Mouse (Mus musculus): ENCODE measurements around the gene Lmx1a. TPM values are rescaled to one million over a fixed set of nuclear protein-coding genes. Genes with fewer than 3 reads are reported as not detected.

Gene Lmx1a
- total RNA-seq, 2 experiments from 2014 or later: 0.13 TPM; not detected in 1

DNA sequence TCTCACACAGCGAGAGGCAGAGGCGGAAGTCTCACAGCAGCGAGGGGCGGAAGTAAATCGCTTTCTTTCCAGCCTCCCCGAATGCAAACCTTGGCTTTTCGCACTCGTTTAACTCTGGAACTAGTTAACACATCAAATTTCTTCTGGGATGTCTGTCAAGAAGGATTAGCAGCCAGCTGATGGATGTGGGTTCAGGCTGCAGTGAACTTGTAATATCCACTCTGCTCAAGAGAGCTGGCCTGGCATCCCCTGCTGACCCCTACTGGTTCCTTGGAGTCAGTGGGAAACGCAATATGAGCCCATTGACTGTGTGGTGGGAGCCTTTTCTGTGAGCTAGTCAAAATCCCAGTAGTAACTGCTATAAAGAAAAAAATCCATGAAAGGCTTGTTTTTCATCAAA, 199.8 kb downstream of the Lmx1a start:
- no peak for DNase-seq

DNA sequence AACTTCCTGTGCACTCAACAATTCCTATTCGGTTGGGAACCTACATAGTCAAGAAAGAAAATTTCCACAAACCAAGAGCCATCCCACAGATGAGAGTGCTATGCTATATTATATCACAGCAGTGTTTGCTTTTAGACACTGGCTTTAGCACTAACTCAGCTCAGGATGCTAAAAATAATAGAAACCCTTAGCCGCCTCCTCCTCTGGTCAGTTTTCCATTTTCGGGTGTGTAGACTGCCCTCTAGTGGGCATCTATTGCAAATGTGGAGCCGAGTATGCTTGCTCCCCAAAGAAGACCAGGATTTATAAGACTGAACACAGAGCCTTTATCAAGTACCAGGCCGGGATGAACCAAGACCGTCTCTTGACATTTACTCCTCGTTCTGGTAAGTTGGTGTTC, 207.2 kb downstream of the Lmx1a start:
- DNase-seq: peak; percentile 3 to 24

Other genes starting within 250 kb of the Lmx1a start
- under 1 TPM in 1 of 2 experiments, not detected in 1; 0.23 TPM for gene Lrrc52, start 222.5 kb upstream of the Lmx1a start, total RNA-seq (2021)
- gene Rxrg, start 90.9 kb upstream of the Lmx1a start, total RNA-seq (2021): 1 to 10 TPM; 4.8 to 5.1 TPM